Mouse (Mus musculus) midbrain, embryonic 10.5 days (tissue): ENCODE results near the gene Cphx2. TPM values are rescaled to one million over a fixed set of nuclear protein-coding genes. Genes with fewer than 3 reads are reported as not detected.
"Not testable (repeated sequence)": the region's sequence is repeated elsewhere in the genome, so short reads cannot be mapped to it uniquely, and the experiment has no call there.

ENCODE experiments used
- DNase-seq: peaks from one replicate; pipeline ENCODE4 v3.0.0-alpha.2; 2017; ENCODE audit warnings: low spot score
- H3K27ac ChIP-seq: fragments of 300-500 bp; sonication (generic); replicated peaks from 2 replicates; pipeline ENCODE4 v1.5.1; 2016; ENCODE audit warnings: mild to moderate bottlenecking
- H3K27me3 ChIP-seq: fragments of 300-500 bp; sonication (generic); 2 replicates; pipeline ENCODE4 v1.6.1; 2016; ENCODE audit warnings: low read depth, mild to moderate bottlenecking; ENCODE audit not compliant: poor library complexity, severe bottlenecking
- H3K36me3 ChIP-seq: fragments of 300-500 bp; sonication (generic); 2 replicates; pipeline ENCODE4 v1.6.1; 2016; ENCODE audit warnings: mild to moderate bottlenecking, moderate library complexity
- H3K4me1 ChIP-seq: fragments of 300-500 bp; sonication (generic); 2 replicates; pipeline ENCODE4 v1.6.1; 2016
- H3K4me3 ChIP-seq: fragments of 300-500 bp; sonication (generic); 2 replicates; pipeline ENCODE4 v1.5.1; 2016; ENCODE audit warnings: mild to moderate bottlenecking, moderate library complexity
- H3K9me3 ChIP-seq: fragments of 300-500 bp; sonication (generic); replicated peaks from 2 replicates; pipeline ENCODE4 v1.6.1; 2016; ENCODE audit warnings: mild to moderate bottlenecking
- WGBS: fragments of 180-500 bp; shearing (Covaris S2); methylation state at CpG from one replicate; pipeline ENCODE4 v1.1.7; 2016; 5-methylcytosine and 5-hydroxymethylcytosine counted together
- polyA plus RNA-seq: library from polyadenylated mRNA; unstranded; fragments of >200 nt; fragmentation: Nextera tagmentation; extraction: Ambion mirVana; gene quantifications from 2 replicates; pipeline ENCODE4 v1.2.1, GENCODE M21; 2016

Gene Cphx2
- not detected in 2 replicates for polyA plus RNA-seq

- not testable (repeated sequence) for H3K4me1 ChIP-seq, H3K36me3 ChIP-seq
- no CpG with 5 or more reads among the region's 6 CpGs for WGBS
These were observed at the start of gene Cphx2 for GRCm38 (mm10) chr14:26081216-26081615. Cphx2 (plus strand) TSS chr14:26081516.

GRCm38 (mm10) chr14:26034364-26034763 lies 47.0 kb upstream of the Cphx2 start:
- WGBS: no CpG with 5 or more reads among the region's 3 CpGs
- H3K4me1 ChIP-seq, H3K36me3 ChIP-seq, H3K27ac ChIP-seq, DNase-seq, H3K27me3 ChIP-seq, H3K4me3 ChIP-seq, H3K9me3 ChIP-seq: not testable (repeated sequence)

More at GRCm38 (mm10) chr14:26081216-26081615, at the start of gene Cphx2:
- DNase-seq, H3K4me3 ChIP-seq, H3K9me3 ChIP-seq, H3K27me3 ChIP-seq, H3K27ac ChIP-seq: not testable (repeated sequence)

- H3K27ac ChIP-seq, H3K4me1 ChIP-seq, H3K9me3 ChIP-seq, H3K27me3 ChIP-seq, H3K4me3 ChIP-seq, DNase-seq, H3K36me3 ChIP-seq: not testable (repeated sequence)
- no CpG with 5 or more reads among the region's 6 CpGs for WGBS
These were observed 45.9 kb upstream of the Cphx2 start for GRCm38 (mm10) chr14:26035439-26035838.

GRCm38 (mm10) chr14:26042611-26043010 lies 38.7 kb upstream of the Cphx2 start, which contains the start of gene Gm9780:
Gm9780 (minus strand) TSS chr14:26042711.
- H3K27ac ChIP-seq, H3K4me3 ChIP-seq, H3K36me3 ChIP-seq, H3K9me3 ChIP-seq, H3K27me3 ChIP-seq, H3K4me1 ChIP-seq, DNase-seq: not testable (repeated sequence)
- no CpG with 5 or more reads among the region's 26 CpGs for WGBS

- not testable (repeated sequence) for H3K4me1 ChIP-seq, H3K36me3 ChIP-seq, DNase-seq, H3K4me3 ChIP-seq, H3K27ac ChIP-seq, H3K27me3 ChIP-seq, H3K9me3 ChIP-seq
- no CpG with 5 or more reads among the region's 5 CpGs for WGBS
These were observed 36.3 kb upstream of the Cphx2 start for GRCm38 (mm10) chr14:26045007-26045406.

GRCm38 (mm10) chr14:26047026-26047425 lies 34.3 kb upstream of the Cphx2 start:
- no CpG with 5 or more reads among the region's 8 CpGs for WGBS
- not testable (repeated sequence) for H3K27ac ChIP-seq, H3K4me3 ChIP-seq, H3K36me3 ChIP-seq, H3K27me3 ChIP-seq, DNase-seq, H3K4me1 ChIP-seq, H3K9me3 ChIP-seq

- not testable (repeated sequence) for H3K27me3 ChIP-seq, H3K4me3 ChIP-seq, H3K27ac ChIP-seq, H3K36me3 ChIP-seq, H3K9me3 ChIP-seq, DNase-seq, H3K4me1 ChIP-seq
- no CpG with 5 or more reads among the region's 9 CpGs for WGBS
These were observed 32.5 kb upstream of the Cphx2 start for GRCm38 (mm10) chr14:26048767-26049166.

- H3K4me3 ChIP-seq, H3K36me3 ChIP-seq, DNase-seq, H3K27ac ChIP-seq, H3K4me1 ChIP-seq, H3K27me3 ChIP-seq, H3K9me3 ChIP-seq: not testable (repeated sequence)
- WGBS: no CpG with 5 or more reads among the region's 3 CpGs
These were observed 23.1 kb upstream of the Cphx2 start for GRCm38 (mm10) chr14:26058184-26058583.

- not testable (repeated sequence) for H3K4me3 ChIP-seq, H3K27me3 ChIP-seq, H3K4me1 ChIP-seq, DNase-seq, H3K9me3 ChIP-seq, H3K27ac ChIP-seq, H3K36me3 ChIP-seq
- no CpG with 5 or more reads among the region's 6 CpGs for WGBS
These were observed 22.0 kb upstream of the Cphx2 start for GRCm38 (mm10) chr14:26059362-26059761.

GRCm38 (mm10) chr14:26066574-26067324 lies 14.6 kb upstream of the Cphx2 start:
- H3K4me3 ChIP-seq, H3K27me3 ChIP-seq, DNase-seq, H3K4me1 ChIP-seq, H3K27ac ChIP-seq, H3K9me3 ChIP-seq, H3K36me3 ChIP-seq: not testable (repeated sequence)
- no CpG with 5 or more reads among the region's 44 CpGs for WGBS

GRCm38 (mm10) chr14:26067325-26067633 lies 14.0 kb upstream of the Cphx2 start, which contains the start of gene Tmem254c:
Tmem254c (minus strand) TSS chr14:26067355.
- no CpG with 5 or more reads among the region's 10 CpGs for WGBS
- not testable (repeated sequence) for H3K27me3 ChIP-seq, H3K27ac ChIP-seq, H3K36me3 ChIP-seq, DNase-seq, H3K9me3 ChIP-seq, H3K4me1 ChIP-seq, H3K4me3 ChIP-seq

- H3K27ac ChIP-seq, H3K9me3 ChIP-seq, H3K4me1 ChIP-seq, H3K36me3 ChIP-seq, H3K27me3 ChIP-seq, DNase-seq, H3K4me3 ChIP-seq: not testable (repeated sequence)
- WGBS: no CpG with 5 or more reads among the region's 5 CpGs
These were observed 4.5 kb upstream of the Cphx2 start for GRCm38 (mm10) chr14:26076620-26077390.

GRCm38 (mm10) chr14:26081997-26082396 lies 681 bp downstream of the Cphx2 start, which contains the start of gene Cphx3:
Cphx3 (plus strand) TSS chr14:26082297.
- WGBS: no CpG with 5 or more reads among the region's 1 CpGs
- DNase-seq, H3K27ac ChIP-seq, H3K4me3 ChIP-seq, H3K9me3 ChIP-seq, H3K27me3 ChIP-seq, H3K4me1 ChIP-seq, H3K36me3 ChIP-seq: not testable (repeated sequence)
